Mouse (Mus musculus) liver, embryonic 11.5 days (tissue): ENCODE results near the gene Ensa. TPM values are rescaled to one million over a fixed set of nuclear protein-coding genes. Genes with fewer than 3 reads are reported as not detected.

Source experiments
- ATAC-seq: fragments of 200-750 bp; cut with Nextera tagmentation; replicated peaks from 2 replicates; pipeline ENCODE4 v1.8.0; 2017; ENCODE audit warnings: moderate number of reproducible peaks, mild to moderate bottlenecking, moderate TSS enrichment, moderate library complexity; ENCODE audit not compliant: low FRiP score
- DNase-seq: peaks from one replicate; pipeline ENCODE4 v3.0.0-alpha.2; 2017; ENCODE audit warnings: low spot score
- H3K27ac ChIP-seq: fragments of 300-500 bp; sonication (generic); 2 replicates; pipeline ENCODE4 v1.5.1; 2014; ENCODE audit warnings: mild to moderate bottlenecking, low read depth, low read length, control low read depth
- H3K27me3 ChIP-seq: fragments of 300-500 bp; sonication (generic); replicated peaks from 2 replicates; pipeline ENCODE4 v1.6.1; 2014; ENCODE audit warnings: low read length, mixed read lengths; ENCODE audit not compliant: control insufficient read depth, insufficient read depth
- H3K36me3 ChIP-seq: fragments of 300-500 bp; sonication (generic); 2 replicates; pipeline ENCODE4 v1.6.1; 2014; ENCODE audit warnings: mild to moderate bottlenecking, low read length, moderate library complexity, mixed read lengths; ENCODE audit not compliant: control insufficient read depth, insufficient read depth
- H3K4me1 ChIP-seq: fragments of 300-500 bp; sonication (generic); replicated peaks from 2 replicates; pipeline ENCODE4 v1.6.1; 2014; ENCODE audit warnings: low read length, mixed read lengths; ENCODE audit not compliant: control insufficient read depth, insufficient read depth
- H3K4me2 ChIP-seq: fragments of 300-500 bp; sonication (generic); 2 replicates; pipeline ENCODE4 v1.6.1; 2014; ENCODE audit warnings: mild to moderate bottlenecking, control low read depth, moderate library complexity
- H3K4me3 ChIP-seq: fragments of 300-500 bp; sonication (generic); 2 replicates; pipeline ENCODE4 v1.5.1; 2014; ENCODE audit warnings: low read depth, low read length, control low read depth
- H3K9ac ChIP-seq: fragments of 300-500 bp; sonication (generic); 2 replicates; pipeline ENCODE4 v1.6.1; 2014; ENCODE audit warnings: low read depth, low read length, control low read depth
- H3K9me3 ChIP-seq: fragments of 300-500 bp; sonication (generic); 2 replicates; pipeline ENCODE4 v1.6.1; 2016; ENCODE audit warnings: low read length, inconsistent platforms, mixed read lengths; ENCODE audit not compliant: control insufficient read depth
- WGBS: fragments of 180-500 bp; shearing (Covaris S2); extraction: QIAGEN DNeasy Blood & Tissue Kit; methylation state at CpG from one replicate; pipeline ENCODE4 v1.1.7; 2014; 5-methylcytosine and 5-hydroxymethylcytosine counted together
- polyA plus RNA-seq: library from polyadenylated mRNA; unstranded; fragments of >200 nt; fragmentation: Nextera tagmentation; extraction: Ambion mirVana; gene quantifications from 2 replicates; pipeline ENCODE4 v1.2.1, GENCODE M21; 2014

The Ensa gene
- polyA plus RNA-seq, result 51.3 and 55.8 TPM in 2 replicates

DNA sequence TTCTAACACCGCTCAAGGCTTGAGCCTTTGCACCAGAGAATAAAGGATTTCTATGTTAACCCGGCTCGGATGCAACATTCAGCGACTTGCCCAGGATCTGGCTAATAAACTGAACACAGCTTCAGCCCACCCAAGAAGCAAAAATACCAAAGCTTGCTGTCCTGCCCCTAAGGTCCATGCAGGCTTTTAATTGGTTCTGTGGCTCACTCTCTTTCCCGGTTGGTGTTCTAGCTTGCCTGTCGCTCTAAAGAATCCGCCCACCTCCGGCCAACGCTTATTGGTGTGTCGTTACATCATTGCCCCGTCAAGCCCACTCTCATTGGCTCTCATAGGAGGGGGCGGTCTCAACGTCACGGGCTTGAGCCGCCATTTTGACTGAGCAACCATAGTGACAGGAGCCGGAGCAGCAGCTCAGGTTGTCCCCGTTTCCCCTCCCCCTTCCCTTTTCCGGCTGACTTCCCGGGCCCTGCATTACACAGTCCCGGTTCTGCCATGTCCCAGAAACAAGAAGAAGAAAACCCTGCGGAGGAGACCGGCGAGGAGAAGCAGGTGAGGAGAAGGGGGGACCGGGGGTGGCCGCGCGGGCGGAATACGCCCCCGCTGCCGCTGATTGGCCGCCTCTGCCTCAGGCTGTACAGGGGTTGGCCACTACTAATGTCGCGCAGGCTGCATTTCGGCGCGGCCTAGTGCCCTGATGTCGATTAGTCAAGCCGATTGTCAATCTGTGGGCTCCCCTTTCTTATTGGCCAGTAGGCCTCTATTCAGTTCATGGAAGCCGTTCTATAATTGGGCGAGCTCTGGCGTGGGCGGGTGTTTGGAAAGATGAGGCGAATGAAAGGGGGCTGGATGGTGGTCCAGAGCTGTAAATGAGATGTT lies at the start of gene Ensa:
Gene Ensa, plus strand, starts transcription at position 366 of the 876 bp plus-strand sequence.
- Histone ChIP-seq H3K27me3 (no peaks in the 10 kb centered on the region), H3K4me1 (peaks cover 7% of the 10 kb centered on the region), H3K27ac (peak within 1 kb of the TSS; percentile 64), H3K4me3 (peak within 1 kb of the TSS; percentile 68), H3K9me3 (no peaks in the 10 kb centered on the region), H3K36me3 (peaks cover 23% of the 10 kb centered on the region), H3K4me2 (peak within 1 kb of the TSS; percentile 80), H3K9ac (peak within 1 kb of the TSS; percentile 70)
- WGBS, result under 1% methylated on average over 44 of the region's 44 CpGs
- DNase-seq (peak; percentile 98), ATAC-seq (peak; percentile 98)

DNA sequence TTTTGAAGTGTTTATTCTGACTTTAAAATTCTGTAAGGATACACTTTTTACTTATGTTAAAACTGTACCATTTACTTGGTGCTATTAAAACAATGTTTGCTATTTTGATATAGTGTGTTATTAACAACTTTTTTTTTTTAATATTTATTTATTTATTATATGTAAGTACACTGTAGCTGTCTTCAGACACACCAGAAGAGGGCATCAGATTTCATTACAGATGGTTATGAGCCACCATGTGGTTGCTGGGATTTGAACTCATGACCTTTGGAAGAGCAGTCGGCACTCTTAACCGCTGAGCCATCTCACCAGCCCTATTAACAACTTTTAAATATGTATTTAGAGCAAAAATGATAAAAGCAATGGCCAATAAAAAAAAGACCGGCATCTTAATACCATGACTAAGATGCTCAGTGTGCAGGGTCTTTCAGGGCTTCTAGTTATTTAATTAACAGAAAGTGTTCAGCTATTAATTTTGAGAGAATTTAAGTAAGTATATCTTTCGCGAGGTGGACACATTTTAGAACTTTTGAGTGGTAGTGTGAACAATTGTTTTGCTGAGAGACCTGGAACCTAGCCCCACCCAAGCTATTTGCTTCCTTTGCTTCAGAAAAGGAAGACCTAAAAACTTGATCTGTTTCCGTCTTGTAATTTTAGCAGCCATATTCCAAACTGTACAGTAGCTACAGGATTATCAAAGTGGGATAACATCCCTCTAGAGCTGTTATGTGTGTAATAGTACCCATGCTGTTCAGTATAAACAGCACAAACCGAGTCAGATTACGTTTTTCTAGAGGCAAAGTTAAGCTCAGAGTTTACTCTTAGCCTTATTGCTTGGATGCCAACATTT lies 36.8 kb upstream of the Ensa start:
- Histone ChIP-seq H3K27me3 (no peaks in the 10 kb centered on the region), H3K36me3 (peaks cover 7% of the 10 kb centered on the region), H3K4me1 (no peaks in the 10 kb centered on the region; the same call in 1 of the 2 replicates), H3K9ac (peak overlapping the region; percentile 51; the same call in 1 of the 2 replicates), H3K9me3 (no peaks in the 10 kb centered on the region), H3K4me3 (peak overlapping the region; percentile 69), H3K4me2 (peak overlapping the region; percentile 76), H3K27ac (peak overlapping the region; percentile 72; the same call in 1 of the 2 replicates)
- ATAC-seq (peak; percentile 29), DNase-seq (no peak)
- WGBS, result 52% methylated on average over 8 of the region's 8 CpGs

DNA sequence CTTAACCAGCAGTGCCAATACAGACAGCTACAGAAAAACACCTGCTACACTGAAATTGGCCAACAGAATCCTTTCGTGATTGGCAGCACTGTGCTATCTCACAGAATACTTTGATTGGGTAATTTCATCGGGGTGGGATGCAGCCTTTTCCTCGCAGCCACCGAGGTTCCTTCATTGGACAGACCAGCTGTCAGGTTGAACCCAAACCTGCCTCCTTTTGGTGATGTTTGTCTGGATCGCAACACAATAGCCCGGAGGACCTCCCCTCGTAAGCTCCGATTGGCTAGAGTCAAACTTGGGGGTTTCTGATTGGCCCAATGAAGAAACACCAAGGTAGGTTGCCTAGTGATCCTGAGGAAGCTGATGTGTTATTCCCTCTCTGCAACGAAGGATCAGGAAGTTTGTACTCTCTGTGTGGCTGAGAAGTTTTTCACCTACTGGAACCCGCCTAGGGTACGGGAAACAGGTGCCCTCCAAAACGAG lies 36.1 kb upstream of the Ensa start, which contains the start of gene Golph3l:
Gene Golph3l, plus strand, starts transcription at position 331 of the 483 bp plus-strand sequence.
- under 1% methylated on average over 12 of the region's 12 CpGs for WGBS
- peak; percentile 100 for ATAC-seq
- peak within 1 kb of the TSS; percentile 69 for H3K9ac ChIP-seq

DNA sequence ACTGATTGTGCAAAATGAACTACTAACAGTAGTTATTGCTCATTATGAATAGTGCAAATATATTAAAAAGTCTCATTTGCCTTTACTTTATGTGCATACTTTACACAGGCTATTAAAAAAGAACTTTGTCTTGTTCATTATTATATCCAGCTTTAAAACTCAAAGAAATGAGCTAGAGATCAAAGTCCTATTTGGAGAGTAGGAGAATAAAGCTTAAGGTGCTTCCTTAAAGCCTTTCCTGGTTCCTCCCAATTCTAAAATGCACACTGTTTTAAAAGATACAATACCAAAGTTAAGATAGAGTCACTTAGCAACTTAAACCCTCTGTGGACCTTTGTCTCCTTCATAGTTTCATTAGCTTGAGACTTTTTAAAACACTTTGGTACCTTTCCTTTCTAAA lies 26.1 kb upstream of the Ensa start:
- Histone ChIP-seq H3K9ac (no peak overlapping the region), H3K4me1 (no peaks in the 10 kb centered on the region), H3K36me3 (peaks cover 7% of the 10 kb centered on the region; the same call in 1 of the 2 replicates), H3K27me3 (no peaks in the 10 kb centered on the region), H3K9me3 (no peaks in the 10 kb centered on the region), H3K27ac (no peak overlapping the region), H3K4me2 (no peak overlapping the region), H3K4me3 (no peak overlapping the region)
- DNase-seq (no peak), ATAC-seq (no peak)

More for the DNA sequence above, 36.1 kb upstream of the Ensa start, which contains the start of gene Golph3l:
- Histone ChIP-seq H3K36me3 (peaks cover 7% of the 10 kb centered on the region), H3K4me3 (peak within 1 kb of the TSS; percentile 69), H3K4me1 (no peaks in the 10 kb centered on the region; the same call in 1 of the 2 replicates), H3K4me2 (peak within 1 kb of the TSS; percentile 76), H3K27me3 (no peaks in the 10 kb centered on the region), H3K9me3 (no peaks in the 10 kb centered on the region), H3K27ac (peak within 1 kb of the TSS; percentile 72; the same call in 1 of the 2 replicates)
- peak; percentile 75 for DNase-seq

DNA sequence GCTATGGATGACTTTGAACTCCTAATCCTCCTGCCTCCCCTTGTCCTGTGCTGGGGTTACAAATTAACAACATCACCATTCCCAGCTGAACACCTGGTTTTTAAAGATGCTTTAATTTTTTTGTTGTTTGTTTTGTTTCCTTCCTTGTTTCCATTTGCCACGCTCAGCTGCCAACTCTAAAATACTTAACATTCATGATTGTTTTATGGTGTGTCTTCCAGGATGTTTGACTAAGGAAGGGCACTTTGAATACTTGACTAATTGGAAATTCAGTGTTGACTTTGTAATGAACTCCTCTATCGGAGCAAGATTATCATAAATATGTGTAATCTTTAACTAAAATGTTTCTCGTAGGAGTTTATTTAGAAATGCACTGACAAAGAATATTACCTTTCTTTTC lies 23.5 kb upstream of the Ensa start:
- no peak overlapping the region for H3K4me2 ChIP-seq
- no peak for ATAC-seq
- no peak overlapping the region for H3K4me3 ChIP-seq
- H3K27ac ChIP-seq, result no peak overlapping the region
- H3K27me3 ChIP-seq, result no peaks in the 10 kb centered on the region
- DNase-seq, result no peak
- 90% methylated on average over 3 of the region's 3 CpGs for WGBS
- no peaks in the 10 kb centered on the region for H3K4me1 ChIP-seq
- H3K9me3 ChIP-seq, result no peaks in the 10 kb centered on the region
- peaks cover 6% of the 10 kb centered on the region; the same call in 1 of the 2 replicates for H3K36me3 ChIP-seq
- H3K9ac ChIP-seq, result no peak overlapping the region

DNA sequence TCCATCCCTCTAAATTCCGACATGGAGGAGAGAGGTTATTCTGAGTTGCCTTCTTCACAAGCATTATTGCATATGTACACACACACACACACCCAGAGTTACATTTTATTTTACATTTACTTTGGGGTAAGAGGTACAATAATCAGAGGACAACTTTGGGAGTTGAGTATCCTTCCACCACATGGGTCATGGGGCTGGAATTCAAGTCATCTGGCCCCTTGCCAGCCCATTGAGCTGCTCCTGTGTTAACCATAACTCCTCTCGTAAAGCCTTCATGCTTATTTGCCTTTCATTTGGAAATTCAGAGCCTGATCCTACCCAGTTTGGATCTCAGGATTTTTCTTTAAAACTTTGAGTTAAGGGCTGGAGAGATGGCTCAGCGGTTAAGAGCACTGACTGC lies 18.7 kb upstream of the Ensa start:
- peaks cover 14% of the 10 kb centered on the region; the same call in 1 of the 2 replicates for H3K36me3 ChIP-seq
- 88% methylated on average over 3 of the region's 3 CpGs for WGBS
- H3K4me2 ChIP-seq, result no peak overlapping the region
- H3K4me1 ChIP-seq, result no peaks in the 10 kb centered on the region
- no peak for DNase-seq
- H3K9ac ChIP-seq, result no peak overlapping the region
- H3K27ac ChIP-seq, result no peak overlapping the region
- H3K9me3 ChIP-seq, result no peaks in the 10 kb centered on the region
- ATAC-seq, result no peak
- H3K4me3 ChIP-seq, result no peak overlapping the region
- no peaks in the 10 kb centered on the region for H3K27me3 ChIP-seq

DNA sequence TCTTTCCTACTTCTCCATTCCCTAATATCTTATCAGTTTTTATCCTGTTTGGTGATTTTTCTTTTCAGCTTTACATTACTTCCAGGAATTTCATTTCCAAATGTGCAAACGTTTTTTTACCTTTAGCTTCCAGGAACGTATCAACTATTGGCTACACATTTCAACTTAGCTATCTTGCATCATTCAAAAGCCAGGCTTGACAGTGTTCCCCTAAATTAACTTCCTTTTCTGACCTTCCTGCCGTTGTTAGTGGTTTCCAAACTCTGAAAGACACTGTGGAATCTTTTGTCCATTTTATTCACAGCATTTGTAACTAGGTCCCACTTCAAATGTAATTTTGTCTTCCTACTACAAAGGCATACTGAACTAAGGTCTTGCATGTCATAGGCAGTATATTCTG lies 15.6 kb upstream of the Ensa start:
- Histone ChIP-seq H3K9me3 (no peaks in the 10 kb centered on the region), H3K4me3 (no peak overlapping the region), H3K4me1 (no peaks in the 10 kb centered on the region), H3K27ac (no peak overlapping the region), H3K9ac (no peak overlapping the region), H3K27me3 (no peaks in the 10 kb centered on the region), H3K36me3 (peaks cover 17% of the 10 kb centered on the region; the same call in 1 of the 2 replicates), H3K4me2 (no peak overlapping the region)
- DNase-seq (no peak), ATAC-seq (no peak)
- WGBS, result 58% methylated on average over 3 of the region's 3 CpGs

DNA sequence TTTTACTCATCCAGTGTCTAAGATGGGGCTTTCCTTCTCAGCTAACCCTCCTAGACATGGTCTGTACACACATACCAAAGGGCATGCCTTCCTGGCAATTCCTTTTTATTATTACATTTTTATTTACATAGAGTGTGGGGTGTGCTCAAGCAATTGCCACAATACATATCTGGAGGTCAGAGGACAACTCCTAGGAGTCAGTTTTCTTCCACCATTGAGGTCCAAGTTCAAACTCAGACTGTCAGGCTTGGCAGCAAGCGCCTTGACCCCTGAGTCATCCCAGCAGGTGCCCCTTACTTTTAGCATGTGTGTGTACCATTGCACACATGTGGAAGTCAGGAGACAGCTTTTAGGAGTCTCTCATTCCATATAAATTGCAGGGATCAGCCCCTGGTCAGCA lies 10.8 kb upstream of the Ensa start:
- 87% methylated on average over 1 of the region's 1 CpGs for WGBS
- no peak overlapping the region for H3K4me3 ChIP-seq
- no peak for ATAC-seq
- no peak overlapping the region for H3K4me2 ChIP-seq
- no peaks in the 10 kb centered on the region for H3K27me3 ChIP-seq
- H3K36me3 ChIP-seq, result peaks cover 18% of the 10 kb centered on the region; the same call in 1 of the 2 replicates
- H3K9me3 ChIP-seq, result no peaks in the 10 kb centered on the region
- H3K4me1 ChIP-seq, result no peaks in the 10 kb centered on the region
- H3K27ac ChIP-seq, result no peak overlapping the region
- no peak for DNase-seq
- H3K9ac ChIP-seq, result no peak overlapping the region
